Mouse (Mus musculus) T-helper 2 cell (primary cell): ENCODE data around the gene Ttc30a2.
"Not testable (repeated sequence)": the region's sequence is repeated elsewhere in the genome, so short reads cannot be mapped to it uniquely, and the experiment has no call there.

Experiments used
- in situ Hi-C: fragments of 300-600 bp; cut with MboI, MseI; formaldehyde crosslinking; loops from one replicate; pipeline ENCODE4 v1.15.1; 2025; ENCODE audit warnings: high pct_unique_total_duplicates

Gene Ttc30a2

GRCm38 (mm10) chr2:75981440-75982081 is 3.6 kb upstream of the Ttc30a2 start, which contains the start of gene Ttc30a1:
TSS of gene Ttc30a1 (minus strand) at chr2:75981967.
- in situ Hi-C loops = not testable (repeated sequence)

DNA sequence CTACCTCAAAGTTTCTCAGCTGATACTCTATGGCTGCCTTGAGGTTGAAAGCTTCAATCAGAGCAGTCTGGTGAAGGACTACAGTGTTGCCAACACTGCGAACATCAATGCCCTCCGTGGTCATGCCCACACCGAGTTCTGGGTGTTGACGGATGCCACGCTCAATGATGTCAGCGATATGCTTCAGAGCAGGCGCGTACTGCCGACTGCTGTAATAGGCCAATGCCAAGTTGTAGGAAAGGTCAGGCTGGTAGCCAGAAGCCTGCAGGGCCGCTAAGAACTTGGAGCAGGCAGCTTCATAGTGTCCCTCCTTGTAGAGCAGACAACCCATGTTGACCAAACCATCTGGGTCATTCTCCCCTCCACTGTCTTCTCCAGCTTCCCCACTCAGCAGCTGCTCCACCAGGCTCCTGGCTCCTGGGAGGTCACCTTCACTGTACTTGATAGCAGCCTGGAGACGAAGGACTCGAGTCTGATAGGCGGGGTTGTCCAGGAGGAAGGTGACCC is 3.0 kb upstream of the Ttc30a2 start:
- in situ Hi-C loops = not testable (repeated sequence)

GRCm38 (mm10) chr2:75976070-75976469 is 1.9 kb downstream of the Ttc30a2 start:
- in situ Hi-C loops = loop anchor here (5.0 kb wide), 1 partner anchor 39 kb away; the partner anchor contains the start of gene Ttc30b

- in situ Hi-C loops = loop anchor here (25.0 kb wide), 2 partner anchors 187 to 362 kb away; no protein-coding TSS in a partner anchor
These were observed 3.8 kb downstream of the Ttc30a2 start for GRCm38 (mm10) chr2:75974131-75974530.

GRCm38 (mm10) chr2:75964972-75965371 is 13.0 kb downstream of the Ttc30a2 start:
- in situ Hi-C loops = loop anchor here (25.0 kb wide), 2 partner anchors 178 to 353 kb away; no protein-coding TSS in a partner anchor

GRCm38 (mm10) chr2:75964512-75964911 is 13.5 kb downstream of the Ttc30a2 start:
- in situ Hi-C loops = loop anchor here (25.0 kb wide), 2 partner anchors 177 to 352 kb away; no protein-coding TSS in a partner anchor

DNA sequence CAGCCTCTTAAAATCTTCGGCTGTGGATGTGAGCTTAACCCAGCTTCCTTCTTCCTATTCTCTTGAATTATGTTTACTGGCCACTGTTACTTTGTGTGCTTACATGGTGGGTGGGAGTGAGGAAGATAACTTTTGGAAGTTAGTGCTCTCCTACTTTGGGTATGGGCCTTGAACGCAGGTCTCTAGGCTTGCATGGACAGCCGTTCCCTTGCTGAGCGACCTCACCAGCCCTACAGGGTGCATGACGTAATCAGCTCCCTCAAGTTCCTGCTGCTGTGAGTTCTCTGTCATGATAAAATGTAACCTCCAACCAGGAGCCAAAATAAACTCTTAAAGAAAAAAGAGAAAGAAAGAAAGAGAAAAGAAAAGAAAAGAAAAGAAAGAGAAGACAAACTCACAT is 13.9 kb downstream of the Ttc30a2 start:
- in situ Hi-C loops = loop anchor here (25.0 kb wide), 2 partner anchors 177 to 352 kb away; no protein-coding TSS in a partner anchor

GRCm38 (mm10) chr2:75963211-75963840 is 14.6 kb downstream of the Ttc30a2 start:
- in situ Hi-C loops = loop anchor here (25.0 kb wide), 2 partner anchors 176 to 351 kb away; no protein-coding TSS in a partner anchor

DNA sequence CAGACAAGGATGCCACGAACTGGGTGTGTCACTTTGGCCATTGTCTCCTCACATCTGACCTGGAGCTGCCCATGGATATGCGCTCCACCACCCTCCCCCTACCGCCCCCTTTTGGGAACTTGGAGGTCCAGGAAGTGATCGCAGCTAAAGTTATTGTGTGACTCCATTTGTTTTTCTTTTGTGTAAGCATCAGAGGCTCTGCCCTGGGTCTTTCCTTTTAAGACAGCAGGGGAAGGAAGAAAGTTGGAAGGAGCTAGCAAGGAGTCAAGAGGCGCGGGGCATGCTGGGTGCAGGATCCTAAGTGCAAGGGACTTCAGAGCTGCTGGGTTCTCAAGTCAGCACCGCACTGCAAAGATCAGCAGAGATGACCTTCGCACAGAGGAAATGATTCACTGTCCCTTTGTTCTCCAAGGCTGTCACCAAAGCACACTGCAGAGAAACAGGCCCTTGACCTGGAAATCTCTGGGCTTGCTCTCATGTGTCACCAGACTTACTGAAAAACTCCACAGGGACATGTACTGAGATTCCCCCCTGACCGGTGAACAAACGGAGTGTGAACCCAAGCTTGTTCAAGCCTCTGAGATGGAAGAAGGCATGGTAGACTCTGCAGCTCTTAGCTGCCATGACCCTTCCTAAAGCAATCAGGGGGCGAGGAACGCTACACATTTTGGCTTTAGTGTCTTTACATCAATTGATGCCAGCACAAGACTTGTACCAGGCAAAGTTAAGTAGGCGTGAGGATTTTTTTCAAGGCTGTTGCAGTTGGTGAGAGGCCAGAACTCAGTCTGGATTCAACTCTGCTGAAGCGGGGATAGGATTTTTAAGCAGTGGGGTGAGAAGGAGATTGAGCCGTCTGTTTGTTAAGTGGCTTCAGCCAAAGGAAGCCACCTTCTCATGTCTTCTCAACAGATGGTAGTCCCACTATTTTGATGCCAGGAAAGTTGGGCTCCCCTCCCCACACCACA is 17.3 kb downstream of the Ttc30a2 start:
- in situ Hi-C loops = loop anchor here (25.0 kb wide), 2 partner anchors 173 to 348 kb away; no protein-coding TSS in a partner anchor

GRCm38 (mm10) chr2:75959850-75960365 is 18.1 kb downstream of the Ttc30a2 start:
- in situ Hi-C loops = loop anchor here (25.0 kb wide), 2 partner anchors 173 to 348 kb away; no protein-coding TSS in a partner anchor

DNA sequence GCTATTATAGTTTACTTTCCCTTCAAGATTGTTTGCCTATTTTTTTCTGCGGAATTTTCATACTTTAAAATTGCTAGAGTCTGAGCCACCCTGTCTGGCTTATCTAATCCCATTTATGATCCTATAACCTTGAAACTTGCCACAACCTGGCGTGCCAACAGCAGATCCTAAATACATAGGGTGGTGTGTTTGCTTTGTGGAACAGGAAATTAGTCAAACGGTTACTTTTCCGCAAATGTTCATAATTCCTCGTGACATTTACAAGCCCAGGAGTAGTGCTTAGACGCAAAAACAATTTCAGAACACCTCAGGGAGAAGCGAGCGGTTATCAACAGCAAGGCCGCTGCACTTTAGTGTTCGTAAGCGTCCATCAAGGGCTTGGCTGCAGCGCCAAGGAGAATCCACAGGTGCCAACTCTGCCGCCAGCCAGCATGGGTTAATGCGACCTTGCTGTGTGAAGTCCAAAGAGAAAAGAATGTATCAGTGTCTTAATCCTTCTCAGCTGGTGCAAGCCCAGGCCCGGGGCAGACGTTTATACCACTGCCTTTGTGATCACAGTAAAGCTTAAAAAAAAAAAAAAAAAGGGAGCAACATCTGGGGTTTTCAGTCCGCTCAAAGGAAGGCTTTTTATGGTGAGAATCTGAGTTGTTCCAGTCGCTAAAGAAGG is 18.7 kb downstream of the Ttc30a2 start:
- in situ Hi-C loops = loop anchor here (25.0 kb wide), 2 partner anchors 172 to 347 kb away; no protein-coding TSS in a partner anchor

DNA sequence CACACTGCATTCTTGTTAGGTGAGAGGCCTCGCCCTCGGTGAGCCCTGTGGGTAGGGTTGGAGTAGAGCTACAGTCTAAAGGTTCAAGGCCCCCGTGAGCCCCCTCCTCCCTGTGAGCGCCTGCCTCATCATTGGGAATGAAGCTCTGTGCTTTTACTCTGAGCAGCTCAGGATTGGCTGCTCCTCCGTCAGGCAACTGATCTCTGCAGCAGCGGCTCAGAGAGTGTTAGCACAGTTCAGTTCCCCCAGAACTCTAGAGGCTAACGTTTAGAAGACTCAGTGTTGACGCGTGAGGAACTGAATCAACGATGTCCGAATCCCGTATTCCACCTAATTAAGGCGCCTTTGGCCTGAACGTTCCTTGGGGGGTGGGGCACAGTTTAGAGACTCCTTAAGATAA is 22.3 kb downstream of the Ttc30a2 start:
- in situ Hi-C loops = loop anchor here (25.0 kb wide), 2 partner anchors 168 to 343 kb away; no protein-coding TSS in a partner anchor

DNA sequence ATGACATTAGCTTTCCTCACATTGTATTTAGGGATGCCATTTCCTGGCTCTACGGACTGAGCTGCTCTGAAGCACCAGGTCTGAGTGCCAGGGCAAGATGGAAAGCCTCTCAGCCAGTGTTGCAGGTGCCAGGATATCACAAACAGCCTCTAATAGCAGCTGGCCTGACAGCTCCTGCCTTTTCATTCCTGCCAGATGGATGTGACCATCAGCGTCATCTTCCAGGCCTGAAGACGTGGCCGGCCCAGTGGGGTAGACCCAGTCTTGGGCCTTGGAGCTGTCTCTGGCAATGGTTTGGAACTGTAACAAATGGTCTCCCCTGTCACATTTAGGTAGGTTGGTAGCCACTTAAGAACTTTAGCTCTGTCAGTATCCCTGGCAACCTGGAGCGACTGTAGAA is 24.6 kb downstream of the Ttc30a2 start:
- in situ Hi-C loops = loop anchor here (5.0 to 25.0 kb wide), 3 partner anchors 66 to 341 kb away; no protein-coding TSS in a partner anchor

DNA sequence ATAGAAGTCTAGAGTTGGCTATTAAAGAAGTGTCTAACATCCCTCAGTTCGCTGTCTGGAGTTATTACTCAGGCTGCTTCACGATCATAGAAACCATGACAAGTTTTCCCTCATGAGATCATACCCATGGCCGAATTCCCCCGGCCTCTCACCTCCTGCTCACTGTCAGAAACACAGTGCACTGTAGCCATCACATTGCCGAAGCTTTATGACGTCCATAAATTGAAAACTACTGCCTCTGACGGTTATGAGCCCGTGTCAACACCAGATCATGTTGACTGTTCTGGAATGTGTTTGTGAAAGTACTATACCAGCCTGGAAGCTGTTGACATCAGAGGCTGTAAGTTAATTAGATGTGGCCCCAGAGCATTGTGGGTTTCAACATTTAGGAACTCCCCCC is 27.3 kb downstream of the Ttc30a2 start:
- in situ Hi-C loops = loop anchor here (5.0 to 25.0 kb wide), 3 partner anchors 63 to 338 kb away; no protein-coding TSS in a partner anchor

GRCm38 (mm10) chr2:75938117-75939063 is 39.6 kb downstream of the Ttc30a2 start, which contains the start of gene Ttc30b:
TSS of gene Ttc30b (minus strand) at chr2:75938585.
- in situ Hi-C loops = loop anchor here (5.0 kb wide), 1 partner anchor 39 kb away; the partner anchor contains the start of gene Ttc30a2

- in situ Hi-C loops = loop anchor here (5.0 kb wide), 1 partner anchor 40 kb away; the partner anchor contains the start of gene Ttc30a2
These were observed 40.4 kb downstream of the Ttc30a2 start for GRCm38 (mm10) chr2:75937520-75938116.

- in situ Hi-C loops = loop anchor here (5.0 kb wide), 1 partner anchor 41 kb away; the partner anchor contains the start of gene Ttc30a2
These were observed 41.3 kb downstream of the Ttc30a2 start for GRCm38 (mm10) chr2:75936685-75937084.

- in situ Hi-C loops = no loop called here
These were observed 44.4 kb downstream of the Ttc30a2 start for GRCm38 (mm10) chr2:75933541-75933940.
